Mouse (Mus musculus) layer of hippocampus, adult 9-11 months (tissue): ENCODE data around the gene Stra6l.

Experiments
- DNase-seq: peaks from one replicate; pipeline ENCODE4 v3.0.0; 2022

The Stra6l gene

DNA sequence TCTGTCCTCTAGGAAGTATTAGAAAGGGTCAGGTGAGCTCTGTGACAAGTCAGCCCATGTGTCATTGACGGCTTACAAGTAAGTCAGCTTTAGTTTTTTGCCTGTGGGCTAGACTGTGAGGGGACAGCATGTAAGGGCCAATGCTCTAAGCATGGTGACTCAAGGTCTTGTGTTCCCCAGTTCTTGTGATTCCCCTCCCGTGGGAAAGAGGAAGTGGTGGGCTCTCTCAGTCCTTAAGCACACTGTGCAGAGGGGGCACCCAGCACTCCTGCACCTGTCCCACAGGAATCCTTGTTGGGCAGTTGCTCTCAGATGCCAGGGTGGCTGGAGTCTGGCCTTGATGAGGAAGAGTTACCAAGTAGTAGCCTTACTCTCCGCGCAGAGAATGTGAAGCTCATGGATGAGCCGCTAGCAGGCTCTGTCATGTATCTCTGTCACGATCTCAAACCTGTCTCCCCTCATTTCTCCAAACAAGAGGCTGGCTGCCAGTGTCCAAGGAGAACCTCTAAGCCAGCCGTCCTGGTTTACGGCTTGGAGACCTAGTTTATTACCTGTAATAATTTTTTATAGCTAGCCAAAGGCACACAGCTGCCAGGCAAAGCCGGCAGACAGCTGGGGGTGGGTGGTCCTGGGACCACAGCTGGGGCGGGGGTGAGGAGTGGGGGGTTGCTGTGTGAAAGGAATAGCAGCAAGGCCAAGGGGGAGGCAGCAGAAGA lies at the start of gene Stra6l:
Stra6l (plus strand) TSS at position 556 of the 716 bp plus-strand sequence.
- no peak for DNase-seq

GRCm38 (mm10) chr4:45798964-45799363 lies 49.5 kb upstream of the Stra6l start, which contains the start of gene Aldh1b1:
Gene Aldh1b1, plus strand, starts transcription at chr4:45799022.
- DNase-seq = peak; percentile 65

GRCm38 (mm10) chr4:45799956-45800537 lies 48.4 kb upstream of the Stra6l start:
- no peak for DNase-seq

DNA sequence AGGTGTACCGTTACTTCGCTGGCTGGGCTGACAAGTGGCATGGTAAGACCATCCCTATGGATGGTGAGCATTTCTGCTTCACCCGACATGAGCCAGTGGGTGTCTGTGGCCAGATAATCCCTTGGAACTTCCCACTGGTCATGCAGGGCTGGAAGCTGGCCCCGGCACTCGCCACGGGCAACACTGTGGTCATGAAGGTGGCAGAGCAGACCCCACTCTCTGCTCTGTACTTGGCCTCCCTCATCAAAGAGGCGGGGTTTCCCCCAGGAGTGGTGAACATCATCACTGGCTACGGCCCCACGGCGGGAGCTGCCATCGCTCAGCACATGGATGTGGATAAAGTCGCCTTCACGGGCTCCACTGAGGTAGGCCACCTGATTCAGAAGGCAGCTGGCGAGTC lies 45.6 kb upstream of the Stra6l start:
- no peak for DNase-seq

- DNase-seq = no peak
These were observed 40.4 kb upstream of the Stra6l start for GRCm38 (mm10) chr4:45808034-45808433.

GRCm38 (mm10) chr4:45811250-45811649 lies 37.2 kb upstream of the Stra6l start:
- no peak for DNase-seq

GRCm38 (mm10) chr4:45815542-45815941 lies 32.9 kb upstream of the Stra6l start:
- DNase-seq = peak; percentile 17

DNA sequence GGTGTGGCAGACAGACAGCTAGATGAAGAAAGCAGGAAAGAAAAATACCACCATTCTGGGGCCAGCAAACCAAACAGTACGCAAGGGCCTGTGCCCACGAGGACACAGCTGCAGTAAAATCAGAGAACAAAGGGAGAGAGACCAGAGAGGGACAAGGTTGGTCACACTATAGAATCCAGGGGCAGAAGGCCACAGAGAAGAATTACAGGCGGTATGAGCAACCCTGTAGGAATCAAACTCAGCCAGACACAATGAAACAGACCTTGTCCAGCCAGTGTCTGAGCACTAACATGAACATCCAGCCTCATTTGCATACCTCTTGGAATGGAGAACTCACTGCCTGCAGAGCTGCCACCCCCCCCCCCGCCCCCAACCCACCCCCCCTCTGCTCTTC lies 29.7 kb upstream of the Stra6l start:
- no peak for DNase-seq

- peak; percentile 12 for DNase-seq
These were observed 29.1 kb upstream of the Stra6l start for GRCm38 (mm10) chr4:45819208-45819931.

DNA sequence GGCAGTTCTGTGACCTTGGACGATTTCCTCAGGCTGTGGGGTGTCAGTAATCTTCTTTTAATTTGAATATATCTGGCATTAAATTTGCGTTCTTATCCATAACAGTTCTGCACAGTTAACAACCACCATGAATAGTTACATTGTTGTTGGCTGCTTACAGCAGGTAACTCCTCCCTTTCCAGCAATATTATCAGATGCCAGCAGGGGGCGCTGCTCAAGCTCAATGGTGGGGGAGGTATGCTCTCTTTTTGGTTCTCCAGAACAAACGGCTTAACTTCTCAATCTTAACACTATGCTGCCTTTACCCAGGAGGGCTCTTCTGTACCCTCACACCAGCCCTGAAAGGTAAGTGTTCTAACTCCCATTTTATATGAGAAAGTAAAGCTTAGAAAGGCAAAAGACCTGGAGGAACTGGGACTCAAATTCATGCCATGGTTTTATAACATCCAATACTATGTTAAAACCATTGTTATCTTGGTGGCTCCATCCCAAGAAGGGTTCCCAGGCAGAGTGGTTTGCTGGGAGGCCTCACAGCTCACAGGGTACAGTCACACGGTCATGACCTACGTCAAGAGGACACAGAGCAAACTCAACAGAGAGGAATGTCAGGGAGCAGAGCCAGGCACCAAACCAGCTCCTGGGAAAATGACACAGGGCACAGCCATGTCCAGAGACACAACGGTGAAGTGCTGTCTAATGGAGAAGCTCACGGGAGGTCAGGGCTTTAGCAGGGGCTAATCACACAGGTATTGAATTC lies 28.2 kb upstream of the Stra6l start:
- peak; percentile 33 for DNase-seq

- no peak for DNase-seq
These were observed 26.5 kb upstream of the Stra6l start for GRCm38 (mm10) chr4:45821995-45822394.

GRCm38 (mm10) chr4:45822781-45823575 lies 25.5 kb upstream of the Stra6l start:
- no peak for DNase-seq

GRCm38 (mm10) chr4:45824049-45824760 lies 24.3 kb upstream of the Stra6l start:
- no peak for DNase-seq

DNA sequence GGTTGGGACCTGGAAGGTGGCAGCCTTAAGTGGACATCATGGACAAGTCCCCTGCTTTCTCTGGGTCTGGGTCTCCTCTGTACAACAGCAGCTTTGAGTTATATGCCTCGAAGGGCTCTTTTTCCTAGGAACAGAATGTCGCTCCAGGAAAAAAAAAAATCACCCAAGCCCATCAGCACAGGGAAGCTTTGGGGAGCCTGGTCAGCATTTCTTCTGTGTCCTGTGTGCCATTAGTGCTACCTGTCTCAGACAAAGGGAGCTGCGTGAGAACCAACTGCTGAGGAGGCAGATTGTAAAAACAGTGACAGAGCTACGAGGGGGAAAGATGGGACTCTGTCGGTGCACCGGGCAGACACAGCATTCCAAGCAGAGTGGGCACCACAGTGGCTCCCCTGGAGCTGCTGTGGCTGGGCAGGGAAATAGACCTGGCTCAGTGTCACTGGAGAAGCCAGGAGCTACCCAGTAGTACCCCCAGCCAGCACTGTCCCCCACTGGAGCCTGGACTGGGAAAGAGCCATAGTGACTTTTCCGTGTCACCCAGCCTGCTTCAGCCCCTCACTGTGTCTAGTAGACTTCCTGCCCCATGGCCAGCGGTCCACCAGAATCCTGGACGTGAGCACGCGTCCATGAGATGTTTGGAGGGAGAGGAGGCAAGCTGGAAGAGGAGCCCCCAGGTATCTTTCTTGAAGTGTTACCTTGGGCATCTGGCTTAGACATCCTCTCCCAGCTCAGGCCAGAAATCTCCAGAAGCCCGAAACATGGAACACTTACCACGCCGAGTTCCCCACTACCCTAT lies 23.5 kb upstream of the Stra6l start:
- DNase-seq = no peak

GRCm38 (mm10) chr4:45826275-45827040 lies 22.0 kb upstream of the Stra6l start, which contains the start of gene Igfbpl1:
Gene Igfbpl1, minus strand, starts transcription at chr4:45826923.
- DNase-seq = no peak

DNA sequence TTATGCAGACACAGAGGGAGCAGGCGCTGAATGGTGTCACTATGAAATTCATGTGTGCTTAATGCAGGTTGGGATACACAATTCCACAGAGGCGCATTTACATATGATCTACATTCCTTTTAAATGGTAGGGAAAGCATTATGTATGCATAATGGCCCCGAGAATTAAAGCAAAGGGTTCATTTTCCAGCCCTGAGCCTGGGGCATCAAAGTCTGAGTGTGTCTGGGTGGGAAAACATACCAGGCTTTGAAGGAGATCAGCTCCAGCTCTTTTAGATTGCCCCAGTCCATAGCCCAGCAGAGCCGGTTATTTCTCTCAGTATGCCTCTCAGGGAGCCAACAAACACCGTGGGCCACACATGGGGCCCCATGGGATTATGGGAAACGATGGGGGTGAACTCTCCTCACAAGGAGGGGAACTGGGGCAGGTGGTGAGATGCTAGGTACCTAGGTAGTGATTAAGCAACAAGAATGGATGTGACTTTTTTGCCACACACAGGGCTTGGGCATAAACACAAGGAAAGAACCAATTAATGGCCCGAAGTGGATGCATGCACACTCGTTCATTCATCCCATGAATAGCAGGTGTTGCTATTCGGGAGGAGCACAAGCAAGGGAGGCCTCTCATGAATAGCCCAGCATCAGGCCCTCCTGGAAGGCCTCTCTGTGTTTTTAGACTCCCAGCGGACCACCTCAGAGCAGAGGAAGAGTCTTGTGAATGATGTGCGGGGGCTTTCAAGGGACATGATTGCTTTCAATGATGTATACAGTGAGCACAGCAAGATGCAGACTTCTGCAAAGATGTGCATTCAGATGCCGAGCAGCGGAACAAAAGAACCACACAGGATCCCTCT lies 18.3 kb upstream of the Stra6l start:
- no peak for DNase-seq

DNA sequence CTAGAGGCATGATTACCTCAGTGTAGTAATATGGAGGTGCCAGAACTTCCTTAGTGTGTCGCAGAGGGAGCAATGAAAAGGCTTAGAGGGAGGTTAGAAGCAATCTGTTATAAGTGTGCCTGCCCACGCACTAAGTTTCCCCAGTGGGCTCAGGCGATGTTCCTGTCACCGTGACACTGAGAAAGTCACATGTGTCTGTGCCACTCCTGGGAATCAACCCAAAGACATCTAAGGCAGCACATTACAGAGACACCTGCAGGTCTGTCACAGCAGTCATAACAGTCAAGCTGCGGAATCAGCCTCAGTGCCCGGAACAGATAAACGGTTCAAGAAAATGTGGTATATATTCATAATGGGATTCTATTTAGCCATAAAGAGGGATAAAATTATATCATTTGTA lies 16.5 kb upstream of the Stra6l start:
- DNase-seq = no peak

- DNase-seq = no peak
These were observed 15.0 kb upstream of the Stra6l start for GRCm38 (mm10) chr4:45833461-45833860.

DNA sequence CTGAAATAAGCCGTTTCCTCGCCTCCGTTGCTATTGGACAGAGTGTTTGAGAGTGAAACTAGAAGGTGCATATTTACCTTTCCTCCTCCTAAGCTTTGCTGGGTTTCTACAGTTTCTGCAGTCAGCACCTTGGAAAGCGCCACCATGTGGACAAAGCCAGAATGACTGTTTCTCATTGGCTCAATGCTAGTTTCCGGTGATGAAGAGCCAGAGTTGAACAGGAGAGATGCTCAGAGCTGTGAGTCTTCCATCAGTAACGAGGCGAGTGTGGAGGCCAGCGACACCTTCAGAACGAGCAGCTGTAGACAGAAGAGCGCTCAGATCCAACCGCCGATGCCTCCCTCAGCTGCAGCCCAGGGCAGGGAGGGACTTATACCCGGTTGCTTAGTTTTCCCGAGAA lies 4.1 kb upstream of the Stra6l start:
- DNase-seq = no peak
